Mouse (Mus musculus): ENCODE results near the gene Rnf43. TPM values are rescaled to one million over a fixed set of nuclear protein-coding genes. Genes with fewer than 3 reads are reported as not detected.

Gene Rnf43
- polyA plus RNA-seq, 1 experiment, result 9.0 TPM

DNA sequence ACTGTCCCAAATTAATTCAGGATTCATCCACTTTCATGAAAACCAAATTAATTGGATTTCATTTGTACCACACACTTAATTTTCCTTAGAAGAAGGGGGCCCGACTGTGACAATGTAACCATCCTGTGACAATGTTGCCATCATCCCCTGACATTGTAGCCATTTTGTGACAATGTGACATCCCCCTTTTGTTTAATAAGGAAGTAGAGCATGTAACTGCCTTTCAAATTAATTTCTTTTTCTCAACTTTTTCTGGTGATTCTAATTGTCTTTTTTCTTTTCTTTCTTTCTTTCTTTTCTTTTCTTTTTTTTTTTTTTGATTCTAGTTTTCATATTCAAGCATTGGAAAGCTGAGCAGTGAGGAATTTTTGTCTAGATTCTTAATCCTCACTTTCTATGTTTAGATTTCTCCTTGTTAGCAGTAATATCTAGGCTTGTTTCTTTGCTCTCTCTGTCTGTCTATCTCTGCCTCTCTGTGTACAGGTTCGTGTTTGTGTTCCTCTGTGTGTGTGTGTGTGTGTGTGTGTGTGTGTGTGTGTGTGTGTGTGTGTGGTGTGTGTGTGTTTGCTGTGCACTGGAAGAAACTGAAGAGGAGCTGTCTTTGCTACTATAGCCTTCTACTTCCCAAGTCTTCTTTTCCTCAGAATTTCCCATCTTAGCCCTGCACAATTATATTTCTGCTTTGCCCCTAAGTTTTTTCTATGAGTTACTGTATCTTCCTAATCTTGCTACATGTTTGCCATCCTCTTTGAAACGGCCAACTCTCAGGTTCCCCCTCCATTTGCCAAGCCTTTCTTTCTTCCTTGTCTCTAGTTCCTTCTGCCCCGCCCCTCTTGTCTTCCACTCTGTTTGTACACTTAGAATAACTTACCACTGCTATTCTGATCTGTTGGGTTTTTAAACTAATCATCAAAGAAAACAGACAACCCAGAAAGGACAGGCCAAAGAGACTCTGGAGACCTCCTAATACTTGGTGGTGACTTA lies 4.9 kb downstream of the Rnf43 start:
- peaks cover 4% of the 10 kb centered on the region; the same call in 1 of the 2 replicates for H3K27me3 ChIP-seq (ENCODE audit: control insufficient read depth, insufficient read depth, low read length)
- 75% methylated on average over 4 of the region's 4 CpGs for WGBS
- H3K27ac ChIP-seq (ENCODE audit: control insufficient read depth, insufficient read depth, low read length), result no peak overlapping the region
- H3K4me3 ChIP-seq (ENCODE audit: control insufficient read depth, insufficient read depth, low read length), result no peak overlapping the region
- H3K4me1 ChIP-seq (replicated peaks; ENCODE audit: control insufficient read depth, insufficient read depth, low read length), result no peaks in the 10 kb centered on the region
- no peak for DNase-seq
- TF ChIP-seq CTCF (IDR thresholded peaks at IDR 0.05; ENCODE audit: borderline replicate concordance, control insufficient read depth, extremely low read depth, insufficient read depth, low read length, poor library complexity) (no peak), POLR2A (IDR thresholded peaks at IDR 0.05; ENCODE audit: control insufficient read depth, extremely low read depth, insufficient read depth, low read length, poor library complexity) (no peak)
- no peaks in the 10 kb centered on the region for H3K36me3 ChIP-seq (ENCODE audit: control insufficient read depth, insufficient read depth, low read length)

DNA sequence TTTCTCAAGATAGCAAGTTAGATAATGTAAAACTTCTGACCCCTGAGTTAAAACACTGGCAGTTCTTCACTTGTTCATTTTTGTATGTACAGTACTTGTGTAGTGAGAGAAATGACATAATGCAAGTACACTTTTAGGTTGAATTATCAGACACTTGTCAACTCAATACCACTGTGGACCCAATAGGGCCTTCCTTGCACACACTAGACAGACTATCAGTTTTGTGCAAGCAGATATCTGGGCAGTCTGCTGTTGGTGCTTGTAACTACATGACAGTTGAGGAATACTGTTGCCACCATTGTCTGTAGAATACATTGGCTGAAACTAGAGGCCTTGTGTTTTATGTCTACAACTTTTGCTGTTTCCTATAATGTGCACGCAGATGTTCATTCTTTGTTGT lies 10.8 kb downstream of the Rnf43 start:
- no peaks in the 10 kb centered on the region for H3K4me1 ChIP-seq (replicated peaks; ENCODE audit: control insufficient read depth, insufficient read depth, low read length)
- DNase-seq, result no peak
- no peaks in the 10 kb centered on the region for H3K36me3 ChIP-seq (ENCODE audit: control insufficient read depth, insufficient read depth, low read length)
- TF ChIP-seq POLR2A (IDR thresholded peaks at IDR 0.05; ENCODE audit: control insufficient read depth, extremely low read depth, insufficient read depth, low read length, poor library complexity), result no peak
- no peak for TF ChIP-seq CTCF (IDR thresholded peaks at IDR 0.05; ENCODE audit: borderline replicate concordance, control insufficient read depth, extremely low read depth, insufficient read depth, low read length, poor library complexity)
- H3K27ac ChIP-seq (ENCODE audit: control insufficient read depth, insufficient read depth, low read length), result no peak overlapping the region
- WGBS, result 100% methylated on average over 1 of the region's 1 CpGs
- no peak overlapping the region for H3K4me3 ChIP-seq (ENCODE audit: control insufficient read depth, insufficient read depth, low read length)
- peaks cover 2% of the 10 kb centered on the region; the same call in 1 of the 2 replicates for H3K27me3 ChIP-seq (ENCODE audit: control insufficient read depth, insufficient read depth, low read length)

DNA sequence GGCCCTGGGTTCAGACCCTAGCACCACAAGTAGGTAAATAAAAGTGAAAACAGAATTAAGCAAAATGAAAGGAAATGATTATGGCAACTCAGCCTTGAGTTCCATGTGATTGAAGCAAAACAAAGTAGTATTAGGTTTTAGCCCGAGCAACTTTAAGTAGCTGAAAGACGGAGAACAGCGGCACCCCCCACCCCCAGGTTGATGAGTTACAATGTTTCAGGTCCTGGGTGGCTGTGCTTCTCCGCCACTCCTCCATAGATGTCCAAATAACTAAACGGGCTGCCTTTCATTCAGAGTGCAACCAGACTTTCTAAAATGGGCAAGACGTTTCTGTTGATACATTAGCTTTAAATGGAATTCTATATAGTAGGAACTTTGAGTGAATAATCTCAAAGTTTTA lies 13.1 kb downstream of the Rnf43 start:
- DNase-seq, result no peak
- H3K27ac ChIP-seq (ENCODE audit: control insufficient read depth, insufficient read depth, low read length), result no peak overlapping the region
- no peak overlapping the region for H3K4me3 ChIP-seq (ENCODE audit: control insufficient read depth, insufficient read depth, low read length)
- 0 out of 2 replicates have a peak, but pooled peaks cover 2% of the 10 kb centered on the region for H3K4me1 ChIP-seq (replicated peaks; ENCODE audit: control insufficient read depth, insufficient read depth, low read length)
- TF ChIP-seq CTCF (IDR thresholded peaks at IDR 0.05; ENCODE audit: borderline replicate concordance, control insufficient read depth, extremely low read depth, insufficient read depth, low read length, poor library complexity), result no peak
- H3K36me3 ChIP-seq (ENCODE audit: control insufficient read depth, insufficient read depth, low read length), result no peaks in the 10 kb centered on the region
- WGBS, result 94% methylated on average over 6 of the region's 6 CpGs
- H3K27me3 ChIP-seq (ENCODE audit: control insufficient read depth, insufficient read depth, low read length), result peaks cover 2% of the 10 kb centered on the region; the same call in 1 of the 2 replicates

DNA sequence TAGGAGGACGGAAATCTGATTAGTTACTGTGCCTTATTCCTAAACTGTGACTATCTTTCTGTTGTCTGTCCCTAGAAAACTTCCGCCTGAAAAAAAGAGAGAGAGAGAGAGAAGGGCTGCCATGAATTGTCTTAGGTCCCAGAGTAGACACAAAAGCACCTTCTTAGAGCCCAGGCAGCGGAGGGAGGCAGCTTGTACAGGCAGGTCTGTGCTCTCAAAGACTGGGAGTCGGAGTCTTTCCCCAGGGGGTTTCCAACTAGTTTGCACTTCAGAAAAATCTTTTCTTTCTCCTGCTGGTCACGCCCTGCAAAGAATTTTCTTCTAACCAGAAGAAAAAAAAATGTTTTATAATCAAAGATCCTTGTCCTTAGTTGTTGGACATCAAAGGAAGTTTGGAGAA lies 15.2 kb downstream of the Rnf43 start:
- Histone ChIP-seq H3K27me3 (ENCODE audit: control insufficient read depth, insufficient read depth, low read length) (peaks cover 2% of the 10 kb centered on the region; the same call in 1 of the 2 replicates), H3K4me3 (ENCODE audit: control insufficient read depth, insufficient read depth, low read length) (no peak overlapping the region), H3K4me1 (replicated peaks; ENCODE audit: control insufficient read depth, insufficient read depth, low read length) (0 out of 2 replicates have a peak, but pooled peaks cover 2% of the 10 kb centered on the region), H3K36me3 (ENCODE audit: control insufficient read depth, insufficient read depth, low read length) (no peaks in the 10 kb centered on the region), H3K27ac (ENCODE audit: control insufficient read depth, insufficient read depth, low read length) (no peak overlapping the region)
- no peak for DNase-seq
- 91% methylated on average over 5 of the region's 5 CpGs for WGBS
- TF ChIP-seq CTCF (IDR thresholded peaks at IDR 0.05; ENCODE audit: borderline replicate concordance, control insufficient read depth, extremely low read depth, insufficient read depth, low read length, poor library complexity), result no peak
- TF ChIP-seq POLR2A (IDR thresholded peaks at IDR 0.05; ENCODE audit: control insufficient read depth, extremely low read depth, insufficient read depth, low read length, poor library complexity), result no peak

DNA sequence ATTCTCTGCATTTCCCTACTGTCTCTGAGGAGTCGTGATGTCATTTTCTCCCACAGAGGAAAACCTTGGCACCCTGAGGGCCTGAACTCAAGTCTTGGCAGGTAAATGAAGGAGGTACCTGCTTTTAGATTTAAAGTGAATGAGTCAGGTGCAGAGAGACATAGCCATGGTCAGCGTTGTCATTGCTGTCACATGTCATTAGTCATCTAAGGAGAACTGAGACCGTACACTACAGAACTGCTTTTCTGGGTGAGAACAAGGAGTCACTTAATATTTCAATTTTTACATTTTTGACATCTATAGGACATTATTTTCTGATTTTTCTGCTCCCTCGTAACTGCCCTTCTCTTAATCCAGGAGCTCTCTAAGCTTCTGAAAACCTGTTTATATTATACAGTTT lies 16.0 kb downstream of the Rnf43 start:
- Histone ChIP-seq H3K36me3 (ENCODE audit: control insufficient read depth, insufficient read depth, low read length) (no peaks in the 10 kb centered on the region), H3K4me3 (ENCODE audit: control insufficient read depth, insufficient read depth, low read length) (no peak overlapping the region), H3K4me1 (replicated peaks; ENCODE audit: control insufficient read depth, insufficient read depth, low read length) (0 out of 2 replicates have a peak, but pooled peaks cover 2% of the 10 kb centered on the region), H3K27ac (ENCODE audit: control insufficient read depth, insufficient read depth, low read length) (no peak overlapping the region), H3K27me3 (ENCODE audit: control insufficient read depth, insufficient read depth, low read length) (peaks cover 2% of the 10 kb centered on the region; the same call in 1 of the 2 replicates)
- TF ChIP-seq CTCF (IDR thresholded peaks at IDR 0.05; ENCODE audit: borderline replicate concordance, control insufficient read depth, extremely low read depth, insufficient read depth, low read length, poor library complexity) (no peak), POLR2A (IDR thresholded peaks at IDR 0.05; ENCODE audit: control insufficient read depth, extremely low read depth, insufficient read depth, low read length, poor library complexity) (no peak)
- DNase-seq, result no peak
- WGBS, result 42% methylated on average over 4 of the region's 4 CpGs

DNA sequence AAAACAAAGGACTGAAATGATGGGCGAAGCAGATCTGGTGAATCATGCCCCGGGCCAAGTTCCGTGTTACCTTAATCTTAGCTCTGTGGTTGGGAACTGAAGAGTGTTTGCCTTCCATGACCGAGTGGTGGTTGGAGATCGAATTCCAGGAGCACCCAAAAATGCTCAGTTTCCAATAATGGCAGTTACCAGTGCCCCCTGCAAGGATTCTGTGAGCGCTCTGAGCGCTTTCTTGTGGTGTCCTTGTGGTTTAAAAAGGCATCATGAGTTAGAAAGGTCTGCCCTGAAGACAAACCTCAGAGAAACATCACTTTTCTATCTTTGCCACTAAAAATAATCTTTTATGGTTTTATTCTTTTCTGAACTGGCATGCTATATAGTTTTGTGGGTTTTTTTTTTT lies 16.5 kb downstream of the Rnf43 start:
- Histone ChIP-seq H3K4me1 (replicated peaks; ENCODE audit: control insufficient read depth, insufficient read depth, low read length) (0 out of 2 replicates have a peak, but pooled peaks cover 2% of the 10 kb centered on the region), H3K27me3 (ENCODE audit: control insufficient read depth, insufficient read depth, low read length) (peaks cover 2% of the 10 kb centered on the region; the same call in 1 of the 2 replicates), H3K27ac (ENCODE audit: control insufficient read depth, insufficient read depth, low read length) (no peak overlapping the region), H3K36me3 (ENCODE audit: control insufficient read depth, insufficient read depth, low read length) (no peaks in the 10 kb centered on the region), H3K4me3 (ENCODE audit: control insufficient read depth, insufficient read depth, low read length) (no peak overlapping the region)
- WGBS, result 7% methylated on average over 7 of the region's 7 CpGs
- DNase-seq, result peak; percentile 22
- TF ChIP-seq POLR2A (IDR thresholded peaks at IDR 0.05; ENCODE audit: control insufficient read depth, extremely low read depth, insufficient read depth, low read length, poor library complexity) (no peak), CTCF (IDR thresholded peaks at IDR 0.05; ENCODE audit: borderline replicate concordance, control insufficient read depth, extremely low read depth, insufficient read depth, low read length, poor library complexity) (no peak)
